Mouse (Mus musculus): ENCODE data around the gene Ccdc175.

Gene Ccdc175

GRCm38 (mm10) chr12:72096966-72097365 lies 87.9 kb downstream of the Ccdc175 start:
- DNase-seq = no peak

GRCm38 (mm10) chr12:72089802-72090201 lies 95.0 kb downstream of the Ccdc175 start:
- no peak for DNase-seq

GRCm38 (mm10) chr12:72086166-72086825 lies 98.5 kb downstream of the Ccdc175 start:
- DNase-seq = no peak

- DNase-seq = peak; percentile 99
Measured at GRCm38 (mm10) chr12:72085329-72086165, 99.3 kb downstream of the Ccdc175 start, which contains the start of the genes L3hypdh and Jkamp. Gene L3hypdh (minus strand): TSS chr12:72085439. Gene Jkamp (plus strand): TSS chr12:72085589.

- DNase-seq = no peak
Measured at GRCm38 (mm10) chr12:72085024-72085328, 99.9 kb downstream of the Ccdc175 start.

- no peak for DNase-seq
Measured at GRCm38 (mm10) chr12:72084261-72085023, 100.4 kb downstream of the Ccdc175 start.

GRCm38 (mm10) chr12:72083265-72083664 lies 101.6 kb downstream of the Ccdc175 start:
- DNase-seq = no peak

- no peak for DNase-seq
Measured at GRCm38 (mm10) chr12:72082370-72082769, 102.5 kb downstream of the Ccdc175 start.

GRCm38 (mm10) chr12:72081961-72082360 lies 102.9 kb downstream of the Ccdc175 start:
- DNase-seq = no peak

- DNase-seq = no peak
Measured at GRCm38 (mm10) chr12:72078248-72078647, 106.6 kb downstream of the Ccdc175 start.

GRCm38 (mm10) chr12:72070327-72071269 lies 114.2 kb downstream of the Ccdc175 start, which contains the start of gene Gpr135:
Gene Gpr135 (minus strand): TSS chr12:72071125.
- DNase-seq = peak; percentile 66 to 86

- DNase-seq = no peak
Measured at GRCm38 (mm10) chr12:72069626-72070326, 115.1 kb downstream of the Ccdc175 start.

- no peak for DNase-seq
Measured at GRCm38 (mm10) chr12:72057780-72058179, 127.0 kb downstream of the Ccdc175 start.

GRCm38 (mm10) chr12:72053851-72054250 lies 131.0 kb downstream of the Ccdc175 start:
- DNase-seq = no peak

GRCm38 (mm10) chr12:72053303-72053702 lies 131.5 kb downstream of the Ccdc175 start:
- no peak for DNase-seq

- no peak for DNase-seq
Measured at GRCm38 (mm10) chr12:72052571-72052970, 132.3 kb downstream of the Ccdc175 start.
